Mouse (Mus musculus) spleen, postnatal 14 days (tissue): ENCODE measurements around the gene Tmem169.

Experiments used
- DNase-seq, 2 experiments: peaks; one replicate each; pipeline ENCODE4 v3.0.0; 2021 to 2022; ENCODE audit warnings: low spot score in 2 of 2

Tmem169 gene

DNA sequence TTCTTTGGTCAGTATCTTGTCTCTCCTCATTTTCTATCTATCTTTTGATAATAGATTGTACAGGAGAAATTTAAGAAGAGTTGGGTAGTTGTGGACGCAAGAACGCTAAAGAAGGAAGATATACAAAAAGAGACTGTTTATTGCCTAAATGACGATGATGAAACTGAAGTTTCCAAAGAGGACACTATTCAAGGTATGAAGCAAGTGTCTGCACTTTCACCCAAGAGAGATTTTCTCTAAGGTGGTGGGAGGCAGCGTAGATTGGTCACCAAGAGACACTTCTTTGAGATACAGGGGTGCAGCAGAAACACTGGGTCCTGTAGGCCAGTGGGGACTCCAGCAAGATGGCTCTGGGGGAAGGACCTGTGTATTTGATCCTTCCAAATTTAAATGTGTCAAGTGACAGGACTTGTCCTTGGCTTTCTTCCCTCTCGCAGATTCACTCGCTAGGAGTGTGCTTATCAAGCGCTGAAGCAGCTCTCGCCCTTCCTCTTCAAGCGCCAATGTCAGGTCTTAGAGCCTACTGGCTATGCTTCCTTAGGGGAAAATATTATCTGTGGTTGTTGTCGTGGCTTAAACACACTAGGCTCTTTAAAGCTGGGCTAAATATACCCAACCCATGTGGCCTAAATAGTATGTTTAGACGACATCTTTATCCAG, 42.1 kb downstream of the Tmem169 start:
- DNase-seq: no peak

DNA sequence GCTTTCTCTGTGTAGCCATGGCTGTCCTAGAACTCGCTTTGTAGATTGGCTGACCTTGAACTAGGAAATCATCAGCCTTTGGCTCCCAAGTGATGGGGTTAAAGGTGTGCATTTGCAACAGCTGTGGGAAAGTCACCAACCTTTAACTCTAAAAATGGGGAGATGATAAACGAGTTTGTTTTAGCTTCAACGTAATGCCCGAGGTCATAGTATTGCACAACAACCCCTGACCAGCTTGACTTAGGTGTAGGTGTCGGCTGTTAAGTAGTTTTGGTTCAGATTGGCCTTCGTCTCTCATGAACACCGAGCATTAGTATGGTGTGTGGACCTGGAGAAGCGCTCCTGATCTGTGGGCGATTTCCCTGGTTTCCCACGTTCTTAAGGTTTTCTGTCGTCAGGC, 50.6 kb downstream of the Tmem169 start:
- DNase-seq: no peak

DNA sequence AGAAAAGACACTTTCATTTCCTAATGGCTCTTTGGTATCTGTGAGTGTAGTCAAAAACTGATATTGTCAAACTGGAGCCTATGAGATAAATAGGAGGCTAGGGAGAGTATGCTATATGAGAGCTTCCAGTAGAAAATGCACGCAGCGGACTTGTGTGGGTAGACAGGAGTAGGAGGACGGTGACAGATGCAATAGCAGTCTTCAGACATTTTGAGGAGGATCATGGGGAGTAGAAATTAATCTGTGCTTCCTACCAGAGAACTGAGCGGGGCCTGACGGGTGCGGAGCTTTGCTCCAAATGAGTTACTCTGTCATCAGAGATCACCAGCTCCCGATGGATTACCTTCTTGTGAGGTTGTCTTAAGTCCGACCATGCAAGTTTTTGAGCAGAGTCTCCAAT, 52.6 kb downstream of the Tmem169 start:
- no peak for DNase-seq

DNA sequence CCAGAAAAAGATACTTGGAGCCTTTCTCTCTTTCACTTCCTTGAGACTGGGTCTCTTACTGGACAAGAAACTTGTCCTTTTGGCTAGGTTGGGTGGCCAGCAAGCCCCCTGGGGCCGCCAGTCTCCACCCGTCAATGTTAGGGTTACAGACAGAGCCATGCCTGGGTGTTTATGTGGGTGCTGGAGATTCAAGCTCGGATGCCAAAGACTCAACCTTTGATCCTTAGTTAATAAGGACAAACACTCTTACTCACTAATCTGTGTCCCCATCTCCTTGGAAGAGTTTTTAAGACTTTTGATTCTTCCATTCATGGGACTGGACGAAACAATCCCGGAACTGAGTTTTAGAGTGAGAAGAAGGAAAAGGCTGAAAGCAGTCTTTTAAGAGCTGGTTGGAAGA, 54.2 kb downstream of the Tmem169 start:
- no peak for DNase-seq

DNA sequence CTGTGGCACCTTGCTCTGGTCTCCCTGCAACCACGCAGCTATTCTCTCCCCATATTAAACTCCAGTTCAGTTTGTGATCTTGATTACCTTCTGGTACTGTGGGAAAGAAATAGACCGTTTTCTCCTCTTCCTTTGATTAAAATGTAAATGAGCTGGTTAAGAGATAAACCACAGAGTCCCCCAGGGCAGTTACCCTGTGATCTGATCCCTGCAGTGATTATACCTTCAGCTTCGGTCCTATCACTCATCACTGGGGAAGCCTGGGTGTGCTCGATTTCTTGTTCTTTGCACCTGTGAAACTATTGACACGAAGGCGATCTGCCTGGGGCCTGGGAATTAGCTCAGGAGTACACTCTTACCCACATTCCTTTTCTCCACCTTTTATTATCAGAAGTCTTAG, 63.7 kb downstream of the Tmem169 start:
- no peak for DNase-seq
